Mouse (Mus musculus) heart, postnatal 25 days (tissue): ENCODE results near the gene 2810021J22Rik. TPM values are rescaled to one million over a fixed set of nuclear protein-coding genes. Genes with fewer than 3 reads are reported as not detected.
"Not testable (repeated sequence)": the region's sequence is repeated elsewhere in the genome, so short reads cannot be mapped to it uniquely, and the experiment has no call there.

ENCODE experiments used
- DNase-seq: peaks from one replicate; pipeline ENCODE4 v3.0.0; 2022; ENCODE audit warnings: low spot score
- intact Hi-C: fragments of 180-260 bp; cut with DNase I; formaldehyde crosslinking; loops from one replicate; pipeline ENCODE4 v1.15.1; 2025
- total RNA-seq, 2 experiments: library from RNA; stranded (reverse); gene quantifications; 2 replicates each; pipeline ENCODE4 v1.2.3; 2021

The 2810021J22Rik gene
- total RNA-seq: 1 to 10 TPM; 1.4 to 2.3 TPM

- peak; percentile 56 for DNase-seq
Observed at GRCm38 (mm10) chr11:58867039-58867953, at the start of gene 2810021J22Rik. 2810021J22Rik (plus strand) TSS chr11:58867216.

GRCm38 (mm10) chr11:58828937-58829336, 38.1 kb upstream of the 2810021J22Rik start, which contains the start of gene Olfr312:
Olfr312 (plus strand) TSS chr11:58829237.
- DNase-seq, intact Hi-C loops: not testable (repeated sequence)

More at GRCm38 (mm10) chr11:58867039-58867953, at the start of gene 2810021J22Rik:
- intact Hi-C loops: no loop called here

GRCm38 (mm10) chr11:58829764-58830163, 37.3 kb upstream of the 2810021J22Rik start:
- no peak for DNase-seq
- intact Hi-C loops: no loop called here

- intact Hi-C loops, DNase-seq: not testable (repeated sequence)
Observed at GRCm38 (mm10) chr11:58832541-58832940, 34.5 kb upstream of the 2810021J22Rik start.

- intact Hi-C loops, DNase-seq: not testable (repeated sequence)
Observed at GRCm38 (mm10) chr11:58838951-58839350, 28.1 kb upstream of the 2810021J22Rik start, which contains the start of gene Olfr311. Olfr311 (plus strand) TSS chr11:58839251.

- DNase-seq: peak; percentile 78
- intact Hi-C loops: no loop called here
Observed at GRCm38 (mm10) chr11:58846919-58847461, 20.0 kb upstream of the 2810021J22Rik start, which contains the start of gene Gm12258. Gm12258 (plus strand) TSS chr11:58847158.

GRCm38 (mm10) chr11:58847636-58848035, 19.4 kb upstream of the 2810021J22Rik start:
- DNase-seq: no peak
- intact Hi-C loops: no loop called here

- intact Hi-C loops: no loop called here
- no peak for DNase-seq
Observed at GRCm38 (mm10) chr11:58849731-58850130, 17.3 kb upstream of the 2810021J22Rik start.

- intact Hi-C loops: no loop called here
- no peak for DNase-seq
Observed at GRCm38 (mm10) chr11:58860744-58861143, 6.3 kb upstream of the 2810021J22Rik start.

GRCm38 (mm10) chr11:58867954-58868330, 926 bp downstream of the 2810021J22Rik start:
- intact Hi-C loops: no loop called here
- no peak for DNase-seq

GRCm38 (mm10) chr11:58870961-58871360, 3.9 kb downstream of the 2810021J22Rik start:
- intact Hi-C loops: no loop called here
- no peak for DNase-seq

- no peak for DNase-seq
- intact Hi-C loops: no loop called here
Observed at GRCm38 (mm10) chr11:58883756-58884155, 16.7 kb downstream of the 2810021J22Rik start.

- intact Hi-C loops: no loop called here
- no peak for DNase-seq
Observed at GRCm38 (mm10) chr11:58890511-58890910, 23.5 kb downstream of the 2810021J22Rik start.

- DNase-seq: no peak
- intact Hi-C loops: no loop called here
Observed at GRCm38 (mm10) chr11:58894456-58894855, 27.4 kb downstream of the 2810021J22Rik start.

- DNase-seq: no peak
- intact Hi-C loops: no loop called here
Observed at GRCm38 (mm10) chr11:58897485-58897884, 30.5 kb downstream of the 2810021J22Rik start.

- DNase-seq: no peak
- intact Hi-C loops: no loop called here
Observed at GRCm38 (mm10) chr11:58901080-58901479, 34.1 kb downstream of the 2810021J22Rik start.

GRCm38 (mm10) chr11:58903511-58904409, 36.7 kb downstream of the 2810021J22Rik start, which contains the start of gene Zfp39:
Zfp39 (minus strand) TSS chr11:58904225.
- DNase-seq: peak; percentile 95
- intact Hi-C loops: no loop called here

- intact Hi-C loops: no loop called here
Observed at GRCm38 (mm10) chr11:58904410-58904718, 37.3 kb downstream of the 2810021J22Rik start.

GRCm38 (mm10) chr11:58904838-58905237, 37.8 kb downstream of the 2810021J22Rik start:
- intact Hi-C loops: no loop called here
- no peak for DNase-seq

More at GRCm38 (mm10) chr11:58904410-58904718, 37.3 kb downstream of the 2810021J22Rik start:
- no peak for DNase-seq

- no peak for DNase-seq
- intact Hi-C loops: no loop called here
Observed at GRCm38 (mm10) chr11:58913776-58914175, 46.8 kb downstream of the 2810021J22Rik start.
